Mouse (Mus musculus) thymus, postnatal 0 days (tissue): ENCODE results near the gene Krt8. TPM values are rescaled to one million over a fixed set of nuclear protein-coding genes. Genes with fewer than 3 reads are reported as not detected.

Experiments used
- DNase-seq: peaks from one replicate; pipeline ENCODE4 v3.0.0-alpha.2; 2015; ENCODE audit warnings: low spot score
- polyA plus RNA-seq: library from polyadenylated mRNA; unstranded; fragments of >200 nt; fragmentation: Nextera tagmentation; extraction: Ambion mirVana; gene quantifications from 2 replicates; pipeline ENCODE4 v1.2.1, GENCODE M21; 2015

Gene Krt8
- 1,106 and 1,123 TPM in 2 replicates for polyA plus RNA-seq

DNA sequence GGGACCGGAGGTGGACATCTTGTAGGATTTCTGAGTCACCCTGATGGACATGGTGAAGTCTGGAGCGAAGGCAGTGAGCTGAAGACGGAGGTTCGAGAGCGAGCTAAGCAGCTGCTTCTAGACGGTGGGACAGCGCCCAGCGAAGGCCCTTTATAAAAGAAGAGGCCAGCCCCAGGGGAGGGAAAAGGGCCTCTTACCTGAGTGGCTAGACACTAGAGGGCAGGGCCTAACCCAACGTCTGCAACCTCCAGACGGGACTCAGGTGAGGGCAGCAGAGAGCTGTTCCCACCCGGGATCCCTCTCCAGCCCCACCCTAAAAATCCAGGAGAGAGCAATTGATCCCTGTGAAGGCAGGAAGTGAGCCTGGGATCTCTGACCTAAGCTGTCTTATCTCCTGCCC lies at the start of gene Krt8:
TSS of gene Krt8 (minus strand) at position 294 of the 400 bp plus-strand sequence.
- no peak for DNase-seq

DNA sequence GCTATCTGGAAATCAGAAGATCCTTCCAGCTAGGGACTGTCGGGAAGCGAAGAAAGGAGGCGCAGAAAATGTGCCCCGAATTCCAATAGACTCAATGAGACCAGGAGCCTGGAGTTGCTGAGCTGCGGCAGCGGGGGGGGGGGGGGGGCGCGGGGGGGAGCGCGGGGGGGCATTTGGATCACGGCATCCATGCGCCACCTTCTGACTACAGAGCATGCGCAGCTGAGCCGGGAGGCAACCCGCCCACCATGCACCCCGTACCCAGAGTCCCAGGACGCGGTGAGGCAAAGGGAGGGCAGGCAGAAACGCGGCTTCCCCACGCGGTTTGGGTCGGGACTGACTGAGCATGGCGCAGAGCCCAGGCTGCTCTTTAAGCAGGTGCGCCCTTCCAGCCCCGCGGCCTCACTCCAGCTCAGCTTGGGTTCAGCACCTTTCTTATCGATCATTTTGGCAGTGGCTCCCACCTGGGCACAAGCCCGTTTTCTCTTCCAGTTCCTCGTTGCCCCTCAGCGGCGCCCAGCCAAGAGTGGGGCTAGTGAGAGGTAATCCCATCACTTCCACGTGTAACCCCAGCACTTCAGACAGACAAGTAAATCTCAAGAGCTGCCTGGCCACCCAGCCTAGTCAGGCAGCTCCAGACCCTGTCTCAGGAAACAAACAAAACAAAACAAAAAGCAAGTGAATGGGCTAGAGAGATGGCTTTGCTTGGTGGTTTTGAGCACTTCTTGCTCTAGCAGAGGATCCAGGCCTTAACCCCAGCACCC lies 47.8 kb upstream of the Krt8 start:
- DNase-seq = peak; percentile 63

DNA sequence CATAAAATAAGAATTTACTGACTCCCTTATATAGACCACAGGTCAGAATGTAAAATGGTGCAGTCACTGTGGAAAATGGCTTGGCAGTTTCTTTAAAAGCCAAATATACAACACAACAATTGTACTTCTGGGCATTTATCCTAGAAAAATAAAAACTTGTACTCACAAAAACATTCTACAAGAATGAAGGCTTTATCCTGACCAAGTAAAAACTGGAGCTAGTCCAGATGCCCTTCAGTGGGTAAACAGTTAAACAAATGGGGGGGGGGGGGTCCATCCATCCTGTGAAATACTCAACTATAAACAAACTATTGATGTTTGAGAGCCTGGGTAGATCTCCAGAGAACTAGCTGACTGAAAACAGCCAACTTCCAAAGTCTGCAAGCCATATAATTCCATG lies 45.6 kb upstream of the Krt8 start:
- no peak for DNase-seq

DNA sequence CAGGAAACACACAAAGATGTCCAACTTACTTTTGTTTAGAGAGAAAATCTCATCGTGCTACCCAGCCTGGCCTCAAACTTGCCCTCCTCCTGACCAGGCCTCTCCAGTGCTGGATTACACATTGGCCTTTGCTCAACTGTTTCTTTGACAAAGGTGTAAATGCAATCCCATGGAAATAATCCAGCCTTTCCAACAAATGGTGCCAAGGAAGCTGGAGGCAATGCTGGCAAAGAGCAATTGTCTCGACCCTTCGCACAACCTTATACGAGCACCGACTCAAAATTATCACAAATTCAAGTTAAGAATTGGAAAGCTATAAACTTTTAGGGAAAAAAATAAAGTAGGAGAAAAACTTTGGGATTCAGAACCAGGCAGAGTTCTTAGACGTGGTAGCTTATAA lies 43.7 kb upstream of the Krt8 start:
- no peak for DNase-seq

DNA sequence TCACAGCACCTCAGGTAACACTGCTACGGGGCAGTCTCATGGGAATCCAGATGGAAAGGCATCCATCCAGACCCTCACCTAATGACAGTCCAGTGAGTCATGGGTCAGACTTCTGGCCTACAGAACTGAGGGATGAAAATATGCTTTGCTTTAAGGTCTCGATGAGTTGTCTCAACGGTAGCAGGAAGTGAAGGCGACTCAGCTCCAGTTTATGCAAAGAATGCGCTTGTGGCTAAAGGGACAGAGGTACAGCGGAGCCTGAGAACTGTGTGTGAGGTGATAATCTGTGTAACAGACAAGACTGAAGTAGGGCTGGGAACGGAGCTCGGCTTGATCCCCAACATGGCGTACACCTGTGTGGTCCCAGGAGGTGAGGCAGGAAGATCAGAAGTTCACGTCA lies 41.4 kb upstream of the Krt8 start:
- DNase-seq = no peak

DNA sequence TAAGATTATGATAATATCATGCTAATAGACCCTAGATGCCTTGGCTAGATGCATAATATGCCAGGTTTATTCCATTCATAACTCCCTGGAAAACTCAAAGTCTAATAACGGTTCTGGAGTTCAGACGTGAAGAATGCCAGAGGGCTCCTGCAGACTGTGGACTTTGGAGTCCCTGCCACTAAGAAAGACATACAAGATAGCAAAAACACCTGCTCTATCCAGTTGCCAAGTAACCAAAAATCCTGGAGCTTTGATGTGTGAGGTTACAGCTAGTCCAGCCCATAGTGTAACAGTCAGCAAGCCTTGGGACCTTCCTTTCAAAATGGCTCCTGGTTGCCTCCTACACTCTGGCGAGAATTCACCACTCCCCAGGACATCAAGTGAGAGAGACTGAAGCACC lies 40.5 kb upstream of the Krt8 start:
- no peak for DNase-seq

DNA sequence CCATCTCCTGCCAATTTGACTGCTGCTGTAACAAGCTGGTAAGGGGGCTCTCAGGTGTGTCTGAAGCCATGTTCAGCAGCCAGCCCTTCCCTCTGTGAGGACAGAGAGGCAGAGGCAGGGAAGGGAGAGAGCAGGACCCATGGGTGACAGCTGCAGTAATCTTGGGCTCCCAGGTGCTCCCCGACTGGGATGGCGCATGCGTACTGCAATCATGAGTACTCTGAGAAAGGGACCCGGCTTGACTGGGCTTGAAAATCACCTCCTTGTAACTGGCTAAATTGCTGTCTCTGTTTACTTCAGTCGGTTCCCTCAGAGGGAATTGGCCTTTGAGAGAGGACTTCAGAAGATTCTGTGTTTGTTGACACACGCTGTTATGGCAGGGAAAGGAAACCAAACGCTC lies 37.7 kb upstream of the Krt8 start:
- DNase-seq = no peak

DNA sequence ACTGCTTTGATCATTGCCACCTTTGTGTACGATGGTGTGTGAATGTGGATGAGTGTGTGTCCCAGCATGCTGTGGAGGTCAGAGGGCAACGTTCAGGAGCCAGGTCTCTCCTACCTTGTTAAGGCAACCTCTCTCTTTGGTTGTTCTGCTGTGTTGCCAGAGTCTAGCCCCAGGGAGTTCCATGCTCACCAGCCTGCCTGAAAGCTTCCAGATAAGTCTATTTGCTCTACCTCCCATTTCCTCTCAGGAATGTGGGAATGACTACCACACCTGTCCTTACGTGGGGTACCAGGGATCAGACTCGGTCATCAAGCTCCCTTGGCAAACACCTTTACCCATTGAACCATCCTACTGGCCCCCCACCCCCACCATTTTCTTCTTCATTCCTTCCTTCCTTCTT lies 36.0 kb upstream of the Krt8 start:
- no peak for DNase-seq

DNA sequence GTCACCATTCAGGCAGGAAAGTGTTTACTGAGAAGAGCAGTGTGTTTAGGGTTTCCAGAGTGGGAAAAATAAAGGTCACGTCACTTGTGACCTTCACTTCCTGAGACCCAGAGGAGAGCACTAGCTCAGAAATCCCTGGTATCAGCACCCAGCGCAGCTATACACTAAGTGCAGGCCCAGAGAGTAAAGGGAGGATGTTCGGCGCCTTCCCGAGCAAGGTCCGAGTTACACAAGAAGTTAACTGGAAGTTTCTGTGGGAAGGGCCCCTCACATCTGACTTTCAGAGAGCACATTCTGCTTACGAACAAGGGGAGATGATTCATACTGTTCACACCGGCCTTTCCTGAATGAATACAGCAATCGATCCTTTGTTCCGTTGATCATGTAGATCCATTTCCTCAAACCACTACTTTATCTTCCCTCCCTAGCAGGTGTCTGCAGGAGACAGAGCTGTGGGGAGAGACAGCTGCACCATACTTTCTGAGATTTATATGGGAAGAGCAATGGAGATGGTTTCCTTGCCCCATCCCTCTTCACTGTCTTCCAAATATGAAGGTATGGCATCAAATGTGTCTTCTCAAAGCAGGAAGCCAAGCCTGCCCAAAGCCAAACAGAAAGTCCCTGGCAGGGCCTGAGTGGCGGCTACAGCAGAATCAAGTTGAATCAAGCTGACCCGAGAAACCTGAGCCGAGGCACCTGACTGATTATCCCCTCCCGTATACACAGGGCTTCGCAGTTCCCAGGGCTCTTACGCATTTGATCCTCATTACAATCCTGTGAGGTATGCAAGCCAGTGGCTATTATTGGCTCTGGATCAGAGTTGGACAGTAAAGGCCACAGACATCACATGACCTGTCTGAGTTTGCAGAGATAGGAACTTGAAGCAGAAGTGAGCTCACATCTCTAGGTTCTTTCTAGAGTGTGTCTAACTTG lies 30.1 kb upstream of the Krt8 start:
- DNase-seq = no peak

DNA sequence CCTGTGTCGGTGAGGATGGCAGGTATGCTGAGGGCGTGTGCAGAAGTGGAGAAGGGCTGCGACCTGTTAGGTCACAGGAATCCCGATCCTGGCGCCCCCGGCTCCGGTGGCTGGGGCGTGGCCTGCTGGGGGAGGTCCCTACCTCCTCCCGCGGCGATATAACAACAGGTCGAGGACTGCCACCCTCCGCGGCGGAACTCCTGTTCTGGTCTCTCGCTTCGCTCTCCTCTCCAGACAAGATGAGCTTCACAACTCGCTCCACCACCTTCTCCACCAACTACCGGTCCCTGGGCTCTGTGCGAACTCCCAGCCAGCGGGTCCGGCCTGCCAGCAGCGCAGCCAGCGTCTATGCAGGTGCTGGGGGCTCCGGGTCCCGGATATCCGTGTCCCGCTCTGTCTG lies 23.8 kb upstream of the Krt8 start, which contains the start of gene Krt18:
TSS of gene Krt18 (plus strand) at position 141 of the 400 bp plus-strand sequence.
- DNase-seq = peak; percentile 7

DNA sequence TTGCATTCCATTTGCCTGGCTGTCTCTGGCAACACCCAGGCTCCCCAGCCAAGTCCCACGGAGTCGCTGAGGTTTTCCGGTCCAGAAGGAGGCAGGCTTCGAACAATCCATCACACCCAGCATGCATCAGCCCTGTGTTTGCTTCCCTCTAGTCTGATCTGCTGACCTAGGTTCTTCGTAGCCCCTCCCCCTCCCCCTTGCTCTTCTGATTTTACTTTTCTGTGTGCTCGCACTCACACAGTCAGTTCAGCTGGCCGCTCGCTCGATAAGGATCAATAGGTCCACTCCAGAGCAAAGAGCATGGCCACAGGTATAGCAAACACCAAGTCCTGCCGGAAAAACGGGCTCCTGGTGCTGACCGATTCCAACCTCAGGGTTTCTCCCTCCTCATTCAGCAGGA lies 22.1 kb upstream of the Krt8 start:
- no peak for DNase-seq

DNA sequence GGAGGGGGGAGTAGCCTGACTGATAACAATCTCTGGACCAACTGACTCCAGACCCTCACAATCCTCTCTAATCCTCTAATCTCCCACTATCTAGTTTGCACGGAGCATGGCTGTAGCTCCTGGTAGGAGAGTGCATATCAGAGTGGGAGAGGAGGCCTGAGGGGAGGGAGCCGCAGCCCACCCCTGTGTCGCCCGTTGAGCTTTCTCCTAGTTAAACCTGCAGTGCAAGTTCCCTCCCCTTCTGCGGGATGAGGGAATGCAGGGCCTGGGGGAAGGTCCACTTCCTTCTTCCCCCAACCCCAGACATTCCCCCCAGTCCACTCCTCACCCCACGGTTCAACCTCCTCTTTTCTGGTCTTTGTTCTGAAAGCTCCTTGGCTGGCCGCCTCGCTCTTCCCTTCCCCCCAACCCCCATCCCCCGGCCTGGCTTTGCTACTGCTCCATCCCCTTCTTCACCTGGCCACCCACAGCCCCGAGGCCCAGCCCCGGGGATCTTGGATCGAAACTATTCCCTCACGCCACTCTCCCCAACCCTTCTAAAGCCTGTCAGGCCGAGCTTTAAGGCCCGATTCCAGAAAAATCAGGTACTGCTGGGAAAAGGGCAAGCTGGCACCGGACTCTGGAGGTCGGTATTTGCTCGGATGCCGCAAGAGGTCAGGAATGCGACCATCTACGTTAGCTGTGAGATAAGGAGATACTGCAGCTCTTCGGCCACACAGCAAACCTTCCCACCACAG lies 21.0 kb upstream of the Krt8 start:
- no peak for DNase-seq

DNA sequence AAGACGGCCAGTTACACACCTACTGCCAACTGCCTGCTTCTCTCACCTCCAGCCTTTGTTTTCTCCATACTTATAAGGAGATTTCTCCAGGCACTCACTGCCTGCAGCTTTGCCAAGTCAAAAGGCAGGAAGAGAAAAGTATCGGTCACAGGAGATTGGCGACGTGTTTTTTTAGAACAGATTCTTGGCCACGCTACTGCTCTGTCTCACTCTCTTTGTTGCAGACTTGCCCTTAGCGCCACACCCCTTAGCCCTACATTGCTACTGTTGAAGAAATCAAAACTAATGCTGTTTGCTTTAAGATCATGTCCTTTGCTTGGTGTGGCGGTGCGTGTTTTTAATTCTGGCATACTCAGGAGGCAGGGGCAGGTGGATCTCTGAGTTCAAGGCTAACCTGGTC lies 19.6 kb upstream of the Krt8 start:
- DNase-seq = no peak

DNA sequence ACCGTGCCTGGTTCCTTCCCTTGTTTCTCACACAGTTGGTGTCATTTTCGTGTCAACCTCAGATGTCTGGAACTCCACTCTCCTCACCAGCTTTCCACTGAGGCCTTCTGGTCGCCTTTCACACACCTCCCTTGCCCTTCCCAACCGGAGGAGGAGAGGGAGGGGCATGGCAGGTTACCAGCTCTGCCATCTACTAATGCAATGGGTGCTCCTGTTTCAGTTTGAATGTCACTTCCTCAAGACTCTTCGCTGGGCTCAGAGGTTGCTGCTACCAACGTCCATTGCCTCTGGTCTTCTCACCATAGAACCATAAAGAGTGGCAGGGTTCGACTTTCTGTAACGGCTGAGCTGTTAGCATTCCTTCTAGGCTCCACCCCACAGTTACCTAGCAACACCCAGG lies 18.2 kb upstream of the Krt8 start:
- DNase-seq = no peak

DNA sequence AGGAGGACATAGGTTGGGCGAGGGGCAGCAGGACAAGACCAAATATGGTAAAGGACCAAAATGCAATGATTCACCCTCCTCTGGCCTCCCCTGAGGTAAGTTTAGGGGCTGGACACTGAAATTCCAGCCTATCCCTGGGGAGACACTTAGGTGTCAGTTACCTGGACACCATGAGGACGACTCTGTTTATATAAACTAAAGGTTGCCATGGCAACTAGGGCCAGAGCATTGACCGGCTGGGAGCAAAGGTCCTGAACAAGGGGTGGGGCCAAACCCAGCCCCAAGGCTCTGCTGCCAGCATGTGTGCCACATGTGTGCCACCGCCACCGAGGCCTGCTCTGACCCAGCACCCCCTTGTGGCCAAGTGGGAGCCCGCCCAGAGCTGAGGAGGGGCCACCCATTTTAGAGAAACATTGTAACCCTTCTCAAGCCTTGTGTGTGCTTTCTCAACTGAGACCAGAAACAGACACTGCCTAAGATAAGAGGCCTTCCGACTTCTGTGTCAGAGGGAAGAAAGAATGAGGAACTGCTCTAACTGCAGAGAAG lies 13.7 kb upstream of the Krt8 start:
- DNase-seq = no peak

DNA sequence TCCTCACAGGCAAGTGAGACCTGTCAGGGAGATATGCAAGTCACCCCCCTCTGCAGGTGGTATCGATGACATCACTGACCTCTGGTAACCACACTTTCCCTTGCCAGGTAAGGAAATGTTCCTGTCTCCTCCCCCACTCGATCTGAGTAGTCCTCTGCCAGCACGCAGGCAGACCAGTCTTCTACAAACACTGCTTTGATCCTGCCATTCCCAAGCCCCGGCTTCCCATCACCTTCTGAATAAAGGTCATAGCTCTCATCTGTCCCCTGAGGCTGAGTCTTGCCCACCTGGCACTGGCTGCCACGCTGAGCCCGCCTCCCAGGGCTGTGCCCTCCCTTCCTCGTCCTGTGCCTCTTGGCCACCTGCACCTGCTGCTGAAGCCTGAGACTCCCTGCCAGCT lies 12.5 kb upstream of the Krt8 start:
- DNase-seq = peak; percentile 15

DNA sequence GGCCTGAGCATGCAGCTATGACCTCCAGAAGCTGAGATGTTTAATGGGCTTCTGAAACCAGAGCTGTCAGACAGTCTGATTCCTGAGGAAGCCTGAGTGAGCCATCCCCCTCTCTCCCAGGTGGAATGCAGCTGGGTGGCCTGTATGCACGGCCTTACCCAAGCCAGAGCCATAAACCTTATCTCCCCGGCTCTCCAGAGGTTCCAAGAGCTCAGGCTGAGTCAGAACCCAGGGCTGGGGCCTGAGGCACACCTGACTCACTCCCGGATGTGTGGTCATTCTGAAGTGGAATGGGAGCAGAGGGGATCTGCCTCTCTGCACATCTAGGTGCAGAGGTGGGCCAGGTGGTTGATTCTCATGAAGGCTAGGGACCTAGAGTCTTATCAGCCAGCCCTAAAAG lies 11.8 kb upstream of the Krt8 start:
- DNase-seq = no peak

DNA sequence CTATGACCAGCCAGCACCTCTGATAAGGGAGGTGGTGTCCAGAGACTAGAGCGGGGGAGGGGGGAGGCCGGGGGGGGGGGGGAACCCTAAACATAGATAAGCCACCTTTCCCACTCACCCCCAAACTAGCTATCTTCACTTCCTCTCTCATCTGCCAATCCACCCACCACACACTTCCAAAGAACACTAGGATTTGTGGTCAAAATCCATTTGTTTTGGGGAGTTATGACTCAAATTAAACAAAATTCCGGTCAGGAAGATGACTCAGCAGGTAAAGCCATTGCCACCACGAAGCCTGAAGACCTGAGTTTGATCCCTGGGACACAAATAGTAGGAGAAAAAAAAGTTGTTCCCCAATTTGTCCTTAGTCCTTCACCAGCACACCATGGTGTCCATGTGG lies 10.6 kb upstream of the Krt8 start:
- no peak for DNase-seq

DNA sequence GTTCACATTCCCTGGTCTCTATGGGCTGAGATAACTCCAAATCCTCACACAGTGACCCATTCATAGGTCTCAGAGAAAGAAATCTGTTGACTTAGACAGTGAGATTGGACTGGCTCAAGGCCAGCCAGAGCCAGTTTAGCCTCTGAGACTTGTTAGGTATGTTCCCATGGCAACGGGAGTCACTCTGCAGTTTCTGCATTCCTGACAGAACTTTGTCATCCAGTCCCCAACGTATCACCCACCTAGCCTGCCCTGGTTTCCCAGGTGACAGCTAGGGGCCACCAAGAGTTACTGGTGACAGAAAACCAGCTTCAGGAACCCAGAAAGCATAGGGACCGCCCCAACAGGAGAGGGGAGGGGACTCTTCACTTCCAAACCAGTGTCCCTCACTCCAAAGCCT lies 9.4 kb upstream of the Krt8 start:
- DNase-seq = no peak

DNA sequence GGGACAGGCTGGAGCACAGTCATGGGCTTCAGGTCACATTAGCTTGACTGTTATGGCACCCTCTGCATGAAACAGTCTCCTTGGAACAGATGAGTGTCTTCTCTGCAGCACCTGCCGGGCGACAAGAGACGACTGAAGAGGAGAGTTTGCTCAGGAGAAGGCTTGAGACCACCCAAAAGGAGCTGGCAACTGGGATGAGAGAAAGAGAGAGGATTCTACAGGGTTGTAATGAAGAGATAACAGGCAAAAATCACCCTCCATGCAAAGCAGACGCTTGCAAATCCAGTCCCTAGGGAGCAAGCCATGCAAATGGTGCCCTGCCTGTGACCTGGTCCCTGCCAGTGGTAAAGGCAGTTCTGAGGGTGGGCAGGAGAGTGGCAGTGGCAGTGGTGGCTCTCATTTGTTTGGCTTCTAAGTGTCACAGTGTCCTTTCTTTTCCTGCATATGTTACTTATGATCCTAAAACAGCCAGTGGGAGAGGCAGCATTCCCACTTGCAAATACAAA lies 8.0 kb upstream of the Krt8 start:
- DNase-seq = no peak

DNA sequence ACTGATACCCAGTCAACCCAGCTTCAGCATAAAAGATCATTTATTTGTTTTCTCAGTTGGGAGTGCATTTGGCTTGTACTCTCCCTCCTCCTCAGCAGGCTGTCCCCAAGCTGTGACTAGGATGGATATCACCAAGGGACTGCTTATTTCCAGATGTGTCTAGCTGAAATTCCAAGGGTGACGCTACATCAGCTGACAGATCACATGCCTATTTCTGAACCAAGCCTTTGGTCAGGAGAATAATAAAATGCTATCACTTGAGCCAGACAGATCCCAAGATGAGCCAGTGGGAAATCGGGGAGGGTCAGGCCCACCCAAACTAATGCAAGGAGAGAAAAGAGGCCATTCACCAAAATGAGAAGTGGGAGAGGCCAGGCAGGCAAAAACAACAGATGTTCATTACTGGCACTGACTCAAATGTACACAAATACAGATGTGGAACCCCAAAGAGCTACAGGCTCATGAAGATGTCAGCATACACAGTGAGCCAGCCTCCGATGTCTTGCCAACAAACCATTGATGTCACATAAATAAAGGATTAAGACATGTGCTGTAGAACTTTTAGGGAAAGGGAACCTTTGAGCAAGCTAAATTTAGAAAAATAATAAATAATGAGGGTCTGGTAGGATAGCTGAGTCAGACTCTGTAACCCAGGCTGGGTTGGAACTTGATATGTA lies 6.4 kb upstream of the Krt8 start:
- DNase-seq = no peak
